Mouse (Mus musculus) A20 (cell line): ENCODE measurements around the gene Pqbp1.
A peak's percentile ranks its signal among the peaks of the same experiment; 100 is the strongest.
"Not testable (repeated sequence)": the region's sequence is repeated elsewhere in the genome, so short reads cannot be mapped to it uniquely, and the experiment has no call there.

Experiments
- DNase-seq: peaks from one replicate; pipeline ENCODE4 v3.0.0-alpha.2; 2011; ENCODE audit warnings: low read depth, low spot score

Gene Pqbp1

DNA sequence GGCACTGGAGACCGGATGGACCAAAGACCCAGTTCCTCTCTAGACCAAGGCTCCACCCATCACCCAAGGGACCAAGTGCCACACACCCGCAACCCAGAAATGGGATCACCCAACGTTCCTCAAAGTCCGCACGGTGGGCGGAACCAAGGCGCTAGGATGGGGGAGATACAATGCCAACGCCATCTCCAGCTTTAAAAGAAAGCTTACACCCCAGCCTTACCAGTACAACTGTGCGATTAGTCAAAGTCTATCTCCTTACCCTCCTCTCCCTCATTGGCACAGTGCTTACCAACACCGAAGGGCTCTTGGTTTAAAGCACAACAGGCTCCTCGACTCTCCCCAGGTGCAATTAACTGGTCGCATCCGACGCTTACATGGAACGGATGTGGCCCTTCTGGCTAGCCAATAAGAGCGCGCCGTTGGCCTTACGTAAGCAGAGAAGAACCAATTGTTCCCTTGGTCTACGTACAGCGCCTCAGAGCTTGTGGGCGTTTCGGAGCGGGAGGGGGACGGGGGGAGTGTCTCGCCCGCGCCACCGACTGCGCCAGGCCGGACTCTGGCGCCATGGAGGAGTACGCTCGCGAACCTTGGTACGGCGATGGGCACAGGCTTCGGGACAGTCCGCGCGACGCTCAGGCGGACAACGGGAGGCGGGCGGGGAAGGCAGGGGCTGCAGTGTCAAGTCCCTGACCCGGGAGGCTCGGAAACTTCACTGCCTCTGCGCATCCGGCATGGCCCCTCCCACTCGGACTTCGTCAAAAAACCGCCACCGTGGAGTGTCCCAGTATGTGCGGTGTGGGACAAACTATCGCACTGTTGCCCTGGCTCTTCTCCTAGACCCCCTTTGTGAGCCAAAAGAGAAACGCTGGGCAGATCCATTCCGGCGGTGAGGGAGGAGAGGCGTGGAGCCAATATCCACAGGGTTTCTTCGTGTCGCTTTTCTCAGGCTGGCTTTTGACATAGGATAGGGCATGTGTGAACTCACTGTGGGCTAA is at the start of gene Pqbp1, which contains the start of gene Timm17b:
Pqbp1 (minus strand) TSS at position 390 of the 995 bp plus-strand sequence.
Timm17b (plus strand) TSS at position 478 of the 995 bp plus-strand sequence.
- peak; percentile 94 for DNase-seq

GRCm38 (mm10) chrX:7947900-7948492 is 48.9 kb upstream of the Pqbp1 start:
- DNase-seq = peak; percentile 94

GRCm38 (mm10) chrX:7947108-7947899 is 48.2 kb upstream of the Pqbp1 start, which contains the start of gene Hdac6:
Hdac6 (minus strand) TSS chrX:7947889.
- peak; percentile 35 for DNase-seq

GRCm38 (mm10) chrX:7945618-7946017 is 46.5 kb upstream of the Pqbp1 start:
- no peak for DNase-seq

DNA sequence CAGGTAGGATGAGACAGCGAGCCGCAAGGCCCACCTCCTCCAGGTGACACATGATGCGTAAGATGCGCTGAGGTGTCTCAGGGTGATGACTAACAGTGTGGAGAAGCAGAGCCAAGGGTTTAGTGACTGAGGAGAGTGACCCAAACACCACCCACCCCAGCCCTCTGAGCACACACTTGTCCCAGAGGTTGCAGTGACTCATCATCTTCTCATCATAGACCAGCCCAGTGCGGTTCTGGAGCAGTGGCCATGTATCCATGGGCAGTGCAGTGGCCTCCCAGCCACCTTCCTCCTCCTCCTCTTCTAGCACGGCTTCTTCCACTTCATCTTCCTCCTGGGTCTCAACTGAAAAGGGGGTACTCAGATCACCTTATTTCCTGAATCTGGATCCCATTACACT is 38.6 kb upstream of the Pqbp1 start:
- no peak for DNase-seq

DNA sequence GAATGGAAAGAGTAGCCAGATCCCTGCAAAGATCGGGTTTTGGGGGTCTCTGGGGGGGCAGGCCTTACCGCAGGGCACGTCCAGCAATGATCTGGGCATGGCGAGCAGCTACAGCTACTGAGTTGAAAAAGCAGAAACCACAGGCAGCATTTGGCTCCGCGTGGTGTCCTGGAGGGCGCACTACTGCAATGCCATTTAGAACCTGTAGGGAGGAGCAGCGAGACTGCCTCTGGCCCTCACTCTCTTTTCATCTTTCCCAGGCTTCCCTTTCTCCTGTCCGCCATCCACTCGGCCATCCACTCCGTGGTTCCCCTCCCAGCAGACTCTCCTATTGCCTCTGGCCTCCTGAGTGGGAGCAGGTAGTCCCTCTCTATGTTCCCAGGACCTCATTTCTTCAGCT is 37.8 kb upstream of the Pqbp1 start:
- DNase-seq = no peak

DNA sequence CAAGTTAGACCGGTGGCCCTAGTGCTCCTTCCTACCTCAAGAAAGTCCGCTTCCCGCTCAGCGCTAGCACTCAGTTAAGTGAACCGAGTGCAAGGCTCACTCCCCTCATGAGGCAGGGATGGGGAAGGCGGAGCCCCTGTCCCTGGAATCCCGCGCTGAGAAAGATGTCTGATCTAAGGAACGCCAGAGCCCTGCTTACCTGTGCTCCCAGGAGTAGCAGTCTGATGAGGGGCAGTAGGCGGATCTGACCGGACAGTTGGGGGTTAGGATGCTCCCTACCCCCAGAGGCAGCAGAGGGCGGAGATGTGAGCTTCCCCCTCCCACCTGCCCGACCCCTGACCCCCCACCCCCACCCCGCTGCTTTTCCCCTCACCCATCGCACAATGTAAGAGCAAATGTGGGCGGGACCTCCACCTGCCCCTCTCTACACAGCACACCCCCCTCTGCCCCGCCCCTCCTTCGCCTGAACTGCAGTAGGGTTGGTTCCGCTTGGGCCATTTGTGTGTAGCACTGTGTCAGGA is 29.3 kb upstream of the Pqbp1 start, which contains the start of gene Eras:
Eras (minus strand) TSS at position 338 of the 521 bp plus-strand sequence.
- DNase-seq = no peak

GRCm38 (mm10) chrX:7927116-7927515 is 28.0 kb upstream of the Pqbp1 start:
- no peak for DNase-seq

DNA sequence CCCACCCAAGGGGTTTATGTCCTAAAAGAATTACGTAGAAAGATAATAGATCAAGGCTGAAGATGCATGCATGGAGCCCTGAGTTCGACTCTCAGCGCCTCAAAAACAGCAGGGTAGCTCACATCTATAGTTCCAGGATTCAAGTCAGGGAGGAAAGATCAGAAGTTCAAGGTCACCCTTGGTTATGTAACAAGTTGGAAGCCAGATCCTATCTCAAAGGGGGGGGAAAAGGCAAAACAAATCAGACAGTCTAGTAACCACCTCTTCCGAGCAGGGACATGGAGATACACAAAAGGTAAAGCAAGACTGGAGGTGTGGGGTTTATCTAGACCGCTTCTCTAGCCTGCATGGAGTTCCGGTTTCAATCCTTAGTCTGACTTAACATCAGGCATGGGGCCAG is 27.2 kb upstream of the Pqbp1 start:
- no peak for DNase-seq

DNA sequence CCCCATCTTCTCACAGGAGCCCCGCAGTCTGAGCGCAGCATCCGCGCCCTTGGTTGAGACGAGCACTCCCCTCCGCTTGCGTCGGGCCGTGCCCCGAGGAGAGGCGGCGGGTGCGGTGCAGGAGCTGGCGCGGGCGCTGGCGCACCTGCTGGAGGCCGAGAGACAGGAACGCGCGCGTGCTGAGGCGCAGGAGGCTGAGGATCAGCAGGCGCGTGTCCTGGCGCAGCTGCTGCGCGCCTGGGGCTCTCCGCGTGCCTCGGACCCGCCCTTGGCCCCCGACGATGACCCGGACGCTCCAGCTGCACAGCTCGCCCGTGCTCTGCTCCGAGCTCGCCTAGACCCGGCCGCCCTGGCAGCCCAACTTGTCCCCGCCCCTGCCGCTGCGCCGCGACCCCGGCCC is 23.0 kb upstream of the Pqbp1 start:
- DNase-seq = no peak

GRCm38 (mm10) chrX:7919601-7920383 is 20.7 kb upstream of the Pqbp1 start, which contains the start of gene Pcsk1n:
Pcsk1n (plus strand) TSS chrX:7919822.
- DNase-seq = no peak

- peak; percentile 22 for DNase-seq
Observed at GRCm38 (mm10) chrX:7917960-7918359, 18.9 kb upstream of the Pqbp1 start.

- DNase-seq = peak; percentile 7
Observed at GRCm38 (mm10) chrX:7915669-7916068, 16.6 kb upstream of the Pqbp1 start.

GRCm38 (mm10) chrX:7910473-7910872 is 11.4 kb upstream of the Pqbp1 start:
- no peak for DNase-seq

DNA sequence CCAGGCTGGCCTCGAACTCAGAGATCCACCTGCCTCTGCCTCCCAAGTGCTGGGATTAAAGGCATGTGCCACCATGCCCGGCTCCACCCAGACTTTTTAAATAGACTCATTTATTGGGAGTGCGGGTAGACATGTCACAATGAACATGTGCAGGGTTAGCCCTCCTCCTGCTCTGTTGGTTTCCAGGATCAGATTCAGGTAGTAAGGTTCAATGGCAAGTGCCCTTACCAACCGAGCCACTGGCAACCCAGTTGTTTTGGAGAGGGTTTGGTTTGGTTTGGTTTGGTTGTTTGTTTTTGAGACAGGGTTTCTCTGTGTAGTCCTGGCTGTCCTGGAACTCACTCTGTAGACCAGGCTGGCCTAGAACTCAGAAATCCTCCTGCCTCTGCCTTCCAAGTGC is 10.2 kb upstream of the Pqbp1 start, which contains the start of gene Gm10490:
Gm10490 (plus strand) TSS at position 301 of the 400 bp plus-strand sequence.
- not testable (repeated sequence) for DNase-seq

- no peak for DNase-seq
Observed at GRCm38 (mm10) chrX:7907735-7908134, 8.7 kb upstream of the Pqbp1 start, which contains the start of gene Gm10491. Gm10491 (minus strand) TSS chrX:7907835.

DNA sequence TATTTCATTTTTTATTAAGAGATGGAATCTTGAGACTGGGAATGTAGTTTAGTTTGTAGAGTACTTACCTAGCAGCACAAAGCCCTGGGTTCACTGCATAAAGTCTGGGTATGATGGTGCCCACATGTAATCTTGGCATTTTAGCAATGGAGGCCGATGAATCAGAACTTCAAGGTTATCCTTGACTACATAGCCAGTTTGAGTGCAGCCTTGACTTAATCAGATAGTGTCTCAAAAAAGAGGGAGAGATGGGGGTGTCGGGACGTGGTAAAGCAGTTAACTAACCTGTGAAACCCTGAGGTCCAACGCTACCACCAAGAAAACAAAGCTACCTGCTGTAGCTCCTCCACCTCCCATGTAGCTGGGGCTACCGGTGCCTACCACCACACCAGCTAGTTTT is 5.4 kb upstream of the Pqbp1 start:
- DNase-seq = no peak

- DNase-seq = peak; percentile 63
Observed at GRCm38 (mm10) chrX:7898211-7898610, 858 bp downstream of the Pqbp1 start.

- peak; percentile 89 for DNase-seq
Observed at GRCm38 (mm10) chrX:7883841-7884567, 15.1 kb downstream of the Pqbp1 start, which contains the start of gene Slc35a2. Slc35a2 (plus strand) TSS chrX:7884028.

DNA sequence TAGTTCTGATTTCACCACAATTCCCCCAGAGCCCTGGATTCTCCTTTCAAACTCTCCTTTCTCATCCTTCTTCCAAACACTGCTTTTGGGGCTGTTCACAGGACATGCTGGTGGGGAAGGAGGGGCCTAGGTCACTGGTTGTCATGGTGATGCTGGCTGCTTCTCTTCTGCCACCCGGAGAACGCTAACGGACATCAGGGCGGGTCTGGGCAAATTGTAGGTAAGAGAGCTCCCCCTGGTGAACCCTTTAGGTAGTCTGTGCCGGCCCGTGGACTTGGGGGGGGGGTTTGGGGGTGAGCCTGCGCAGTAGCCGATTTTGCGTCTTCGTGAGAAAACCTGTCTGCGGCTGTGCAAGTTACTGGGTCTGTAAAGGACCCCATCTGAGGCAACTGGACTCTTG is 19.2 kb downstream of the Pqbp1 start:
- DNase-seq = peak; percentile 88
